Mouse (Mus musculus): Measurements from ENCODE around the gene Coq9.

- no peak for TF ChIP-seq CTCF (IDR thresholded peaks at IDR 0.05; ENCODE audit: low read depth)
- no peak for TF ChIP-seq EP300 (IDR thresholded peaks at IDR 0.05; ENCODE audit: low read depth)
Observed at GRCm38 (mm10) chr8:94872156-94872555, 34.0 kb downstream of the Coq9 start.
